Comparison of ENCODE assay signal across 8 mouse cellular contexts in the genomic region with DNA sequence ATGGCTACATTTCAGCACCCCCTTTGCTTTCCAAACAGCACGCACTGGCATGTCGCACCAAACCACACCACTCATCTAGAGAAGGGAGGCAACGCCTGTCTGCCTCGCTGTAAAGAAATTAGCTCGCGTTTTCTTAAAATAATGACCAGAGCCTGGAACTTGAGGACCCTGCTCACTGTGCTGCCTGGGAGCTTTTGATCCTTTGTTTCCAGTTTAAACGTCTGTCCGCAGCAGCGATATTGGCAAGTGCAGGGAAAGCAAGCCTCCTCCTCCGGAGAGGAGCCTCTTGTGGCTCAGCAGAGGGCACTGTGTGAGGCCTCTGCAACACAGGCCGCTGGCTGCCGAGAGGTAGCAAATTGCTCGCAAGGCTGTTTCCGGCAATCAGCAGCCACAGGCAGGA.
A peak's percentile ranks its signal among the peaks of the same experiment; 100 is the strongest.
DNase-seq lines count a peak whose midpoint lies in the region; ATAC-seq and TF ChIP-seq lines count a peak whose summit lies in the region.

No protein-coding gene starts in this region.

- TF ChIP-seq CTCF in embryonic fibroblast, embryonic 13.5 days (IDR thresholded peaks at IDR 0.05; ENCODE audit: borderline replicate concordance, insufficient read depth, low read length) = peak; percentile 35; the same call in 1 of the 2 replicates
- peak; percentile 40; the same call in 1 of the 2 replicates for TF ChIP-seq CTCF in kidney, adult 2 months (conservative IDR thresholded peaks at IDR 0.05; ENCODE audit: insufficient read depth, insufficient read length, low read depth, low read length)
- peak; percentile 61 for TF ChIP-seq CTCF in stomach, postnatal 0 days (IDR thresholded peaks at IDR 0.05; ENCODE audit: low read depth)

- no peaks in the 10 kb centered on the region for H3K9me3 ChIP-seq in lung, embryonic 16.5 days (ENCODE audit: control insufficient read depth, low read length)
- no peaks in the 10 kb centered on the region for H3K9me3 ChIP-seq in stomach, postnatal 0 days (ENCODE audit: control insufficient read depth, low read length)

- no peak for TF ChIP-seq POLR2A in embryonic fibroblast, embryonic 13.5 days (IDR thresholded peaks at IDR 0.05; ENCODE audit: low read depth, low read length)
- TF ChIP-seq POLR2A in kidney, adult 2 months (IDR thresholded peaks at IDR 0.05; ENCODE audit: low read depth, low read length) = no peak

- no peaks in the 10 kb centered on the region for H3K27me3 ChIP-seq in kidney, adult 2 months (replicated peaks; ENCODE audit: control insufficient read depth, insufficient read depth, low read length)
- H3K27me3 ChIP-seq in lung, embryonic 16.5 days (ENCODE audit: control insufficient read depth, insufficient read depth, low read depth, low read length) = no peaks in the 10 kb centered on the region; the same call in 1 of the 2 replicates
- H3K27me3 ChIP-seq in stomach, postnatal 0 days (ENCODE audit: control insufficient read depth, insufficient read depth, low read length) = no peaks in the 10 kb centered on the region

- WGBS in kidney, adult 2 months = 12% methylated on average over 14 of the region's 14 CpGs
- 4% methylated on average over 14 of the region's 14 CpGs for WGBS in lung, embryonic 16.5 days
- WGBS in stomach, postnatal 0 days = 11% methylated on average over 14 of the region's 14 CpGs

- H3K27ac ChIP-seq in embryonic fibroblast, embryonic 13.5 days (ENCODE audit: insufficient read depth, low read length) = no peak overlapping the region
- no peak overlapping the region for H3K27ac ChIP-seq in kidney, adult 2 months (ENCODE audit: insufficient read depth, low read depth, low read length)
- H3K27ac ChIP-seq in lung, embryonic 16.5 days (ENCODE audit: low read length) = no peak overlapping the region
- no peak overlapping the region for H3K27ac ChIP-seq in stomach, postnatal 0 days (replicated peaks)

- H3K9ac ChIP-seq in lung, embryonic 16.5 days (ENCODE audit: low read length) = no peak overlapping the region
- no peak overlapping the region for H3K9ac ChIP-seq in stomach, postnatal 0 days (ENCODE audit: low read length)

- peak overlapping the region; percentile 30 for H3K4me2 ChIP-seq in lung, embryonic 16.5 days (ENCODE audit: low read depth, low read length)
- no peak overlapping the region for H3K4me2 ChIP-seq in stomach, postnatal 0 days (replicated peaks; ENCODE audit: low read depth)

- peak; percentile 65 for DNase-seq in ZHBTc4 (ENCODE audit: low read depth, low spot score)
- peak; percentile 47 for DNase-seq in kidney, adult 2 months
- DNase-seq in stomach, postnatal 0 days (ENCODE audit: low spot score) = peak; percentile 41
- DNase-seq in natural killer cell, adult 2 months (ENCODE audit: low spot score in 2 of 2) = no peak

- no peak for TF ChIP-seq EP300 in stomach, postnatal 0 days (optimal IDR thresholded peaks at IDR 0.05)

- no peaks in the 10 kb centered on the region for H3K36me3 ChIP-seq in kidney, adult 2 months (ENCODE audit: control insufficient read depth, insufficient read depth, low read length)
- H3K36me3 ChIP-seq in lung, embryonic 16.5 days (ENCODE audit: control insufficient read depth, insufficient read depth, low read length) = no peaks in the 10 kb centered on the region
- H3K36me3 ChIP-seq in stomach, postnatal 0 days (ENCODE audit: control insufficient read depth, insufficient read depth, low read length) = no peaks in the 10 kb centered on the region

- no peak; the same call in 1 of the 2 replicates for ATAC-seq in lung, embryonic 16.5 days (ENCODE audit: low read depth)
- ATAC-seq in stomach, postnatal 0 days (ENCODE audit: low FRiP score, low TSS enrichment) = no peak; the same call in 1 of the 2 replicates
- ATAC-seq in granulocyte monocyte progenitor cell, adult 5-6 weeks (replicated peaks; ENCODE audit: poor library complexity, severe bottlenecking) = no peak
- no peak for ATAC-seq in megakaryocyte progenitor cell, adult 5-6 weeks (replicated peaks; ENCODE audit: poor library complexity)

- no peak overlapping the region for H3K4me3 ChIP-seq in embryonic fibroblast, embryonic 13.5 days (ENCODE audit: insufficient read depth, low read length)
- H3K4me3 ChIP-seq in kidney, adult 2 months (ENCODE audit: insufficient read depth, low read depth, low read length) = no peak overlapping the region
- no peak overlapping the region for H3K4me3 ChIP-seq in lung, embryonic 16.5 days (ENCODE audit: low read length)
- H3K4me3 ChIP-seq in stomach, postnatal 0 days (ENCODE audit: low read depth, low read length) = no peak overlapping the region

- no peaks in the 10 kb centered on the region for H3K4me1 ChIP-seq in embryonic fibroblast, embryonic 13.5 days (ENCODE audit: control insufficient read depth, insufficient read depth, low read length)
- H3K4me1 ChIP-seq in kidney, adult 2 months (ENCODE audit: control insufficient read depth, insufficient read depth, low read length) = no peaks in the 10 kb centered on the region
- H3K4me1 ChIP-seq in lung, embryonic 16.5 days (replicated peaks; ENCODE audit: control insufficient read depth, insufficient read depth, low read length) = peaks cover 3% of the 10 kb centered on the region; the same call in 1 of the 2 replicates
- no peaks in the 10 kb centered on the region for H3K4me1 ChIP-seq in stomach, postnatal 0 days (replicated peaks; ENCODE audit: control insufficient read depth, insufficient read depth)

Comparison
In these comparisons a context has a peak if more than half of its experiments do, and no peak if none do; other contexts are left out.
1. DNase-seq: peak in ZHBTc4 (single experiment), kidney, adult 2 months (single experiment) and stomach, postnatal 0 days (single experiment); none in natural killer cell, adult 2 months (0 of 2).
2. Peak in every context shown above with its lines, with median percentiles within 50 percentile points of each other: CTCF ChIP-seq.